Mouse (Mus musculus) CD8-positive naive resting alpha-beta T cell, adult 2 months (primary cell): ENCODE measurements around the gene Daam1.

Source experiments
- DNase-seq, 2 experiments: peaks; one replicate each; pipeline ENCODE4 v3.0.0; 2022; ENCODE audit warnings: low read depth in 2 of 2, low spot score in 2 of 2

Daam1 gene

DNA sequence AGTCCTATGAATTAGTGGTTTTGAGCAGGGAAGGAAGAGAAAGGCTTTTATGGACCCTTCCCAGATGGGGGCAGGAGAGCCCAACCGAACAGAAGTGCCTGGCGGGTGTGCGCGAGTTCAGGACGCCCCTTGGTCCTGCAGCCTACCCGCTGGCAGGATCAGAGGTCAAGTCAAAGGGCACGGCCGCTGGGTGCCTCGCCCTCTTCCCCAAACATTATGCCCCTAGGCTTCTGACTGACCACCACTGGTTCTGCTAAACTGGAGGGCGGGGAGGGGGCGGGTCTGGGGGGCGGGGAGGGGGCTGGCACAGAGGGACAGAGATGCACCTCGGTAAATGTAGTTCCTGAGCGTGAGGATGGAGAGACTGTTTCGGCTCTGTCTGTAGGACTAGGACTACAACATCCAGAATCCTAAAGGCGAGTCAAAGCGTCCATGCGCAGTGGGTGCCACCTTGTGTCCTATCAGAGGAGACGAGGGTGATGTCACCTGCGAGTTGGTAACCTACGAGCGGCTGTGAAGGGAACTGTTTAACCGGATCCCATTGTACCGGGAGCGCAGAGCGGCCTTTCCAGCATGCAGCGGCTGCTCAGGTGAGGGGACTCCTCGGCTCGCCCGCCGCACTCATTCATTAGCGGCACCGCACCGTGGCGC is at the start of gene Daam1:
TSS of gene Daam1 (plus strand) at position 472 of the 651 bp plus-strand sequence.
- DNase-seq: peak; percentile 81 to 86

DNA sequence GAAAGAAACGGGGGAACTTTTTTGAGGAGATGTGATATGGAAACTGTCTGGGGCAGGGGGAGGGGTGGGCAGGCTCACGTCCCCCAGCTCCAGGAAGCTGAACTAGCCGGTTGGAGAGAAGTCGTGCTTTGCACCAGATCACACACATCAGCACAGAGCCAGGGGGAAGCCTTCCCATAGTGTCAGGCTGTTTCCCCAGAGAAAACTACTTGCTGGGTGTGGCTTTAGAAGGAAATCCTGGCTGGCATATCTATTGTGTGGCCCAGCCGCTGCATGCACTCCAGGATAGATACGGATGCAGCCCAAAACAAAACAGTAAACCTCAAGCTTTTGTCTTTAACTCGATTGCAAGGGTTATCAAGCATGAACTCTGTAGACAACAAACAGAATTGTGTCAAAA is 49.7 kb upstream of the Daam1 start:
- no peak for DNase-seq

DNA sequence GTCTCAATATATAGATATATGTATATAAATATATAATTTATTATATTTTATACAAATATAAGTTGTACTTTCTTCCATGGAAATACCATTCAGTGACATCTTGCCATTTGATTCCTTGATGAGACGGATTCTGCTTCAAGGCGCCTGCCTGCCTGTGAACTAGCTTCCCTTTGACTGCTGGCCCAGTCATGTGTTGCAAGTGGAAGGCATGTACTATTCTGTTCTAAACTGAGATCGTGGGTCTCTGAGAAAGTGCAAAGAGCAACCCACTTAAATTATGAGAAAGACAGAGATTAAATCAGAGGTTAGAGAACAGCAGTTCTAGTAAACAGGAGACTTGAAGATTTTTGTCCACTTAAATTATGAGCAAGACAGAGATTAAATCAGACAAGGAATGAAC is 46.9 kb upstream of the Daam1 start:
- DNase-seq: no peak

DNA sequence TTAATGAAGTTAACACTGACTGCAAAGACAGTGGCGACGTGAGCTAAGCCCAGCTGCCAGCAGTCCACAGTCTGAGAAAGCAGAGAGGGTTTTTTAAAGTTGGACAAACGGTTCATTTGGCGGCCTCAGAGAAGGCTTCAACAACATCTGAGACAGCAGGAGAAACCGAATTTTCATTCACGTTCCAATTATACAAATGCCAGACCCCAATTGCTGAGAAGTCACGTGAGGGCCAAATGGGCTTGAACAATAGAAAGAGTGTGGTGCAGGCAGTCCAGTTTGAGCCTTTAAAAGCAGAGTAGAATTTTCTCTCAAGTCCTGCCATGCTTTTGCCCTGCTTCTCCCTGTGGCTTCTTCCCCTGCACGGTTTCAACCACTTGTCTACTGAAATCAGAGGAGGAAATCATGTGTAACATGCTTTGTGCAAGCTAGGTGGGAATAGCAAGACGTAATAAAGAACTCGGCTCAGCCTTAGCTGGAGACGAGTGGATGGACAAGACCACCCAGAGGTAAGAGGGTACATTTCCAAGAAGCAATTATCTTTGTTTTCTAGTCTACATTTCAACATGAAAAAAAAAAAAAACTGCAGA is 46.1 kb upstream of the Daam1 start:
- DNase-seq: no peak

DNA sequence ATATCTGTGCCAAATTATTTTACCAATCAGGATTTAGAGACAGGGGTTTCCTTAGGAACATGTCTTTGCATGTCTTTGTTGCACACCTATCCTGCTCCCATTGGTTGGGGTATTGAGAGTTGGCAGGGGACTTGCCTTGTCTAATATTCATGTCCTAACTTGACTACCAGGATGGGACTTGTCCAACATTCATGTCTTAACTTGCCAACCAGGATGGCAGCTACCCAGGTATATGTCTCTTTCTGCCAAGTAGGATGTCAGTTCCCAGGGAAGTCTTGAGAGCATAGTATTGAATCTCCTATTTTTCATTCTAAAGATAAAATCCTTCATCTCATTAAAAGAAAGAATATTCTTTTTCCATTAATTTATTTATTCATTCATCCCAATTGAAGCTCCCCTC is 44.4 kb upstream of the Daam1 start:
- no peak for DNase-seq

DNA sequence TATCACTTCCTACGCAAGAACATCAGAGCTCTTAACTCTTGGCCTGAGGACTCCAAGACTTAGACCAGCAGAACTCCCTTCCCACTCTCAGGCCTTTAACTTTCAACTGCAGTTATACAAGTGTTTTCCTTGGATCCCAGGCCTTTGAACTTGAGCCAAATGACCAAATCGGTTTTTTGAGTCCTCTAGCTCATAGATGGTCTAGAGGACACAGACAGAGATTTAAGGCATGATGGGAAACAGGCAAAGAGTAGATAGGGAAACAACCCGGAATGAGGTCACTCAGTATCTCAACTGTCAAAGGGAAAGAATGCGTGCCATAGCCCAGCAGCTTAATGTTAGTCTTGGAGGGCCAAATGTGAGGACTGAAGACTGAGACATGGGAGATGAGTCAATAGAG is 42.1 kb upstream of the Daam1 start:
- no peak for DNase-seq

DNA sequence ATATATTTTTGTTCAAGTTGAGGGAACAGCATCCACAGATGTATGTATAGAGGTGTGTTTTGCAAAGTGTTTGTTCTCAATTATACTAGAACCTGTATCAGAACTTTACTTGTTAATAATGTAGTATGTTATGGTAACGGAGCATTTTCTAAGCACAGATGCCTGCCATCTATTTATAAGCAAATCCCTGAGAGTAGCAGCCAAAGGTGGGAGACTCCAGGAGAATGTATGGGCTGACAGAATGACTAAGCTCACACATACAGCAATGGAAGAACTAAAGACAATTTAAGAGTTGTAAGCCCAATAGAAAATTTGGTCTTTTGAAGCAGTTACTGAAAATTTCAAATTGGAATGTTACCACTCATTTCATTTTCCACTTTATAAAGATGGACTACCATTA is 40.3 kb upstream of the Daam1 start:
- DNase-seq: no peak

DNA sequence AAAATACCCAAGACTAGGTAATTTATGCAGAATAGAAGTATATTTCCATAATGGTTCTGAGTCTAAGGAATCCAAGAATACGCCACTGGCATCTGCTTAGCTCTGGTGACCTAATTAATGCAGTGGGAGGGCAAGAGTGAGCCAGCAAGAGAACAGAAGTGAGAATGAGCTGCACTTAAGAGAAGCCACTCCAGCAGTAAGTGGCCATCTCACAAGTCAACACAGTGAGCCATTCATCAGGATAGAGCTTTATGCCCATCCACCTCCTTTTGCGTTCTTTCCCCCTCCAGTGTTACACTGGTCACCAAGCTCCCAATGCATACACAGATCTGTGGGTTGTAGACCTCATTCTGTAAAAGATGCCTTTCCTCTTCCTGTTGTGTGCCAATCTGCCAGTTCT is 37.8 kb upstream of the Daam1 start:
- DNase-seq: no peak

DNA sequence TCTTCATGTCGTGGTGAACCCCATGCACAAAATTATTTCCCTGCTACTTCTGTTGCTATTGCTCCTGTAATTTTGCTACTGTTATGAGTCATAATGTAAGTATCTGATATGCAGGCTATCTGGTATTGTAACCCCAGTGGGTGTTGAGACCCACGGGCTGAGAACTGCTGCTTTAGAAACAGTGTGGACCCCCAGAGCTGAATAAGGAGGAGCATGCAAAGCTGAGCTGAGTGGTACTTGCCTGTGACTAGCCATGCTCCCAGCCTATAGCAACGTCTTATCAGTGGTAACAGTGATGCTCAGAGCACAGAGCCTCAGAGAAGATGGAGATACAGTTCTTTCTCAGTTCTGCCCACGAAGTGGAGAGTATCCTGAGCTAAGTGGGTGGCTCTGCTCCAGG is 35.3 kb upstream of the Daam1 start:
- no peak for DNase-seq

DNA sequence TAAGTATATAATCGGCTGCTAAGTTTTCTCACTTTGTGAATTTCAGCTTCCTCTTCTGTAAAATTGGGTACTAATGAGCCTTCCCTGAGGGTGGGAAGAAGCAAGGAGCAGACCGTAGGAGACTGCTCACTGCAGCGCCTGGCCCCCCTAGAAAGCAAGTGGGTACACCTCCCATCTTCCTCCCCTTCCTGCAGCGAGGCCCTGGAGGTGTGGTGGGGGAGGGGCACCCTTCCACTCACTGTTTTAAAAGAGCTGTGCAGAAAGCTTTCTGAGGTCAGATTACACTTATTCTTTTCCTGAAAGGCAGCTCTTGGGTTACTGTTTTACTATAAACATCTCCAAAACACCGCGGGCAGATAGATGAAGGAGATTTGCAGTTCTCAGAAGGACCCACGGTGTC is 34.4 kb upstream of the Daam1 start:
- DNase-seq: no peak

DNA sequence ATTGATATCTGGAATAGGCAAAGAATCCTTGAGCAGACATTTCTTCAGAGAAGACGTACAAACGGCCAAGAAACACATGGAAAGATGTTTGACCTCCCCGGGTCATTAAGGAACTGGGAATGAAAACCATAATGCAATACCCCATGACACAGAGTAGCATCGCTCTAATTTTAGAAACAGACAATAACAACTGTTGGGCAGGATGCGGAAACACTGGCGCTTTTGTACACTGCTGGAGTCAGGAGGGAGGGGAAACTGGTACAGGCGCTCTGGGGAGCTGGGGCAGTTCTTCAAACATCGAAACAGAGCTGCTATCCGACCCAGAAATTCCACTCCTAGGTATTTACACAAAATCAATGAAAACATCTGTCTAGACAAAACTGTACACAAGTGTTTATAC is 23.6 kb upstream of the Daam1 start:
- no peak for DNase-seq

DNA sequence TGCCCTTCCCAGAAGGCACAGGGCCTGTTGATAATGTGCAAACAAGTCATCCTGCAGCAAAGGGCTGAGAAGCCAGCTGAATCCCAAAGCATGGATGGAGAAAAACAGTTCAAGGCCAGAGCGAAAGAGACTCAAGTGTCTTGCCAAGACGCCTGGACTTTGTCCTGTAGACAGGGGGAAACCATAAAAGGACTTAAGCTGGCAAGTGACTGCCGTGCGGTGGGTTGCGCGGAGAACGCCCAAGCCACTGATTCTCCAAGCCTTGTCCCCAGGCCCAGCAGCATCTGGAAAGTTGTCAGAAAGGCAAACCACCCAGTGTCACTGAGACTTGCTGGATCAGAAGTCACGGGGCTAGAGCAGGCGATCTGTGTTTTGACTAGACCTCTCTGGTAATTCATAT is 22.2 kb upstream of the Daam1 start:
- no peak for DNase-seq

DNA sequence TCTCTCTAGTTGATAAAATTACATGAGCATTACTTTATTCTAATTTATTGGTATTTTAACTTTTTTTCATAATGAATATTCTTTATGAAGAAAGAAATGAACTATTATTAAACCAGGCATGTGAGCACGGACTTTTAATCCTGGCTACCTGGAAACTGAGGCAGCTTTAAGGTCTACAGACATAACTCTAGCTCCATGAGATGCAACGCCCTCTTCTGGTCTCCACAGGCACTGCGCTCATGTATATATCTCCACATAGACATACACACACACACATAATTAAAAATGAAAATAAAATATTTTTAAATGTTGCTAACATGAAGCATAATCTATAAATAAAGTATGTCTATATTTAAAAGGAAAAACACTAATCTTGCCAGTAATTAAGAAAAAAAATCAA is 21.3 kb upstream of the Daam1 start:
- no peak for DNase-seq

DNA sequence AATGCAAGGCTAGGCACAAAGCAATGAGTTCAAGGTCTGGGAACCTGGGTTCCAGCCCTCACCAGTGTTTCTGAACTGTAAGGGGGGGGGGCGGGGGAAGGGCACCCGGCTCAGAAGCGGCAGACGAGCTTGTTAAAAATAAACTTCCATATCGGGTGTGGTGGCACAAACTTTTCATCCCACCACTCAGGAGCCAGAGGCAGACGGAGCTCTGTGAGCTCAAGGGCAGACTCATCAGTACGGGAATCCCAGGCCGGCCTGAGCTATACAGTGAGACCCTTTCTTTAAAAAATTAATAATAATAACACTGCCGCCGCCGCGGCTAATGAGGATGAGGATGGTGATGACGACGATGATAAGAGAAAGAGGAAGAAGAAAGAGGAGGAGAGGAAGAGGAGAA is 18.3 kb upstream of the Daam1 start:
- no peak for DNase-seq

DNA sequence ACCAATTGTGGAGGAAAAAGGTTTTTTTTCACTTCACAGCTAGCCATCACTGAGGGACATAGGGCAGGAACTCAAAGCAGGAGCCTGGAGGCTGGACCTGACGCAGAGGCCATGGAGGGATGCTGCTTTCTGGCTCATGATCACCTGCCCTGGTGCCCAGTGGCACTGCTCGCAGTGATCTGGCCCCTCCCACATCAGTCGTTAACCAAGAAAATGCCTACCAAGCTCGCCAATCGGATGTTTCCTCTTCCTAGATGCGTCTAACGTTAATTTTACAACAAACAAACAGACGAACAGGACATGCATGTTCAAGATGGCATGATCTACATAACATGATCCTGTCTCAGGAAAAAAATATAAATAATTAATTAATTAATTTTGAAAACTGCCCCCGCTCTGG is 17.6 kb upstream of the Daam1 start:
- DNase-seq: no peak

DNA sequence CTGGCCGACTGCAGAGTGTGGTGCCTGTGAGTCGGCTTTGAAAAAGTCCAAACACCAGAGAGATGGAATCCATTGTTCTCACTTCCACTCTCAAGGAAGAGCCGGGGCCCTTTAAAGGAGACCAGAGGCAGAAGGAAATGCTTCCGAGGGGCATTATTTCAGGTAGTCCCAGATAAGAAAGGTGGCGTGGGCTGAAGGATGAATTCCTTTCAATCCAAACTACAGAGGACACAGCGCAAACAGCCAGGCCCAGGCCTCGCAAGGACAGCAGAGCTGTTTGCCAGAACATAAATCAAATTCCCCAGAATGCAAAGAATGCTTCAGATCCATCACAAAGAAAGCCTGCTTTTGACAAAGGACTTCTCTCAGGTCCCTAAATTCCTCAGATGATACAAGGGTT is 17.1 kb upstream of the Daam1 start:
- DNase-seq: no peak

DNA sequence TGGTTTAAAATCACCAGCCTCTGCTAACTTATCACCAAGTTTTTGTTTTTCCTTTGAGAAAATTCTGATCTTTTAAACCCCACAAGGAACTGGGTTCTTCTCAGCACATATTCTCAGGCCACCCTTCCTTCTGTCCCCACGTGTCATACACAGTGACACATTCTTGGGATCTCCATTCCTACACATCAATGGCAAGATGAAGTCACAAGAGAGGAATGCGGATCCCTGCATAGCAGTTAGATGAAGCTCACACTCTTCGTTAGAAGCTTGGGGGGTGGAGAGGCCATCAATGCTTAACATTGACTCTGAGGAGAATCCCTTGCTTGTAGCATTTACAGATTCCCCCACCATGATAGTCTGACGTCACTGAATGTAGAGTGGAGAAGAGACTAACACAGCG is 10.8 kb upstream of the Daam1 start:
- no peak for DNase-seq

DNA sequence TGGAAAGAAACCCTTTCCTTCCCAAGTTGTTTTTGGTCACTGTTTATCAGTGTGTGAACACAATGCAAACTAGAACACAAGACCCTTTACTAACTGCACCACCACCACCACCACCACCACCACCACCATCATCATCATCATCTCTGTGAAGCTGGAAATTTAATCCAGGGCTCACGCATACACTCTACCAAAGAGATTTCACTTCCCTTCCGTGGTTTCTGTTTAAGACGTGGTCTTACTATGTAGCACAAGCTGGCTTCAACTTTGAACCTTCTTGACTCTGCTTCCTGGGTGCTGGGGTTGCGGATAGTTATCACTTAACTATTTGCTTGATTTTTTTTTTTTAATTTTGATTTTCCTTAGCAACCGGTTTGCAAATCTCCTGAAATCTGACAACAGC is 9.6 kb upstream of the Daam1 start:
- DNase-seq: no peak

DNA sequence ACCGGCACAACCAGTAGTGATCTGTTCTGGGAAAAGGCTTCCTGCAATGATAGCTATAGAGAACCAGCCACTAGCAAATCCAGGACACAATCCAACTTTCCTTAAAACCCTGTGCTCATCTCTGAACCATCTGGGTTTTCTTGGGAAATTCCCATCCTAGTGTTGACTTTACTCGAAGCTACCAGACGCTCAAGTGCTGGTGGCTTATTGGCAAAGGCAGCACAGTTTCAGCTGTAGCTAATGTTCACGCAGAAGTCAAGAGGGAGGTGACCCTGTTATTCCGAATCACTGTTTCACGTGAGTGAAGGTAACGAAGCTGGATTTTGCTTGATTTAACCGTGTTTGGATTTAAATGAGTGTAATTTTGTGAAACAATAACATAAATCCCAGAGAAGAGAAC is 9.1 kb upstream of the Daam1 start:
- DNase-seq: no peak

DNA sequence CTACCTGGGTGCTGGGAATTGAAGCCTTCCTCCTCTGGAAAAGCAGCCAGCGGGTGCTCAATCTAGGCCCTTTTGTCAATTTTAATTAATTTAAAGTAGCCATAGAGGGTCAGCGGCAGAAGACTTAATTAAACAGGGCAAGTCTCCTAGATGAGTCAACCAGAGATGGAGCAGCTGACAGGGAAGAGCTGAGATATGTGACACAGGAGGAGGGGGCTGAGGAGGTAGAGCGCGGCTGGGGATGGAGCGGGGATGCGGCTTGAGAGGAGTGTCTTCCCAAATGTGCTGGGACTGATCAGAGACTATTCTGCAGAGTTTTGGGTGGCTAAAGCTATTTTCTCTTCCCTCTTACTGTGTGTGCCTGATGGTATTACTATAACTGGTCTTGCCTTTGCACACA is 6.0 kb upstream of the Daam1 start:
- DNase-seq: no peak

DNA sequence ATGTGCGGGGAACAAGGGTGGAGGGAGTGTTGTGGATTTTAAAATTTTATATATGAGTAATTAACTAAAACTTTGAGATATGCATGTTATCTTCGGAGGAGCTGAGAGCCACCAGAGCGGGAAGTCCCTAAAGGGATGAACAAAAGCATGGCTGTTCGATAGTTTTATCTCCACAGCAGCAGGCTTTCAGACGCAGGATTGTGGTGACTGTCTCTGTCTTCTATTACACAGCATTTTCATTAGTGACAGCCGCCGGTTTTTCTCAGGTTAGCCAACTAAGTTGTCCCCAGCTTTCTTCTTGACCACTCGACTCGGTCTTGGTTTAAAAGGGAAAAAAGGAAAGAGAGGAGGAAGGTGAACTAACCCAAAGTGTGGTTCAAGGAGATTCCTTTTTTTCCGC is 739 bp upstream of the Daam1 start:
- DNase-seq: no peak

DNA sequence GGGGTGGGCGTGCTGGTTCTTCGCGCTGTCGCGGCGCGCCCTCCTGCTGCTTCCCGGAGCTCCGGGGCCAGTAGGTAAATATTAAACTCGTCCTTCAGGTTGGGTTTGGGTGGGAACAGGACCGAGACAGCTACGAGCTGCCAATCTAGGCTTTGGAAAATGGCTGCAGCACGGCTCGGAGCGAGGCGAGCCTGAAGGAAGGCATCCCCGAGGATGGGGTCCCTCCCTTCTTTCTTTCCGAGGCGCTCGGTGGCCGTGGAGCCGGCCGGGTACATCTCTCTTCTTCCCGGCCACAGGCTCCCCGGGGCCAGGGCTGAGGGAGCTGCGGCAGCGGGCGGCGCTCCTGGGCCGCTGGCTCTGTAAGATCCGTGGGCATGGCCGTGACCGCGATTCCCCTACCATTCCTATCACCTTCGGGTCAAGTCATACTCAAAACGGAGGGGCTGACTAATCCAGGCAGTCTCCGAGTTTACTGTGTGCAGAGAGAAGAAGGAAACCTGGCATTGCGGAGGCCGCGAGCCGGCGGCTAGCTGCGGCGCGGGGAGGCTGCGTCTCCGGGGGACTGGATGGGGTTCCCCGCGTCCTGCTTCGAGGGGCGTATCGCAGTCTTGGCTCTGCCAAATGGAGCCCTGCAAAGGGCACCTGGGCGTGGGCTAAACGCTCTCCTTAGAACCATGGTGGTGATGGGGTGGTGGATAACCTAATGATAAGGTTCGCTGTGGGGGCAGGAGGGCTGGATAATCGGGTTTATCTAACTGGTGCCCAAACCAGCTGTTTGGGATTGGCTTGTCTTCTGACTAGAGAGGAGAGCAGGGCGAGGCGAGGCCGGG is 595 bp downstream of the Daam1 start:
- DNase-seq: peak; percentile 34 to 48

DNA sequence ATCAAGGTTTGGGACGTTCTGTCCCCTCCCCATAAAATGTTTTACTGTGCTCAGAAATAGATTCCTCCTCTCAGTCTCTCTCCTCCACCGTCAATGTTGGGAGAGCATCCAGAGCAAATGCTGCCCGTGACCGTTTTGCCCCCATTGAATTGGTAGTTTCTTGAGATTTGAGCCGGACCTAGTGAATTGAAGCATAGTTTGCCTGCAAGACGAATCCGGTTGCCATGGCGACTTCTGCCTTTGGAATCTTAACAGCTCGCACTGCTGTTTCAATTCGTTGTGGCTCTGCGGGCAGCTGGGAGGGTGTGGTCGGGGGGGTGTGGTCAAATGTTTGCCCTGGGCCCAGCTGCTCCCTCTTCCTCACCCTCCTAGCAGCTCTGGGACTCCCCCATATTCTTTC is 1.3 kb downstream of the Daam1 start:
- peak in 1 of 2 experiments; percentile 12 for DNase-seq
